Mouse (Mus musculus) splenic B cell, adult 2 months (primary cell): ENCODE measurements around the gene Mgst1.
A peak's percentile ranks its signal among the peaks of the same experiment; 100 is the strongest.

Experiments
- DNase-seq: peaks from one replicate; pipeline ENCODE4 v3.0.0-alpha.2; 2011; ENCODE audit warnings: low read depth, low spot score
- H3K27me3 ChIP-seq: 2 replicates; pipeline ENCODE4 v1.6.1; 2012; ENCODE audit warnings: mild to moderate bottlenecking, low read length, moderate library complexity, mixed read lengths; ENCODE audit not compliant: control insufficient read depth, poor library complexity, insufficient read depth, severe bottlenecking
- H3K36me3 ChIP-seq: 2 replicates; pipeline ENCODE4 v1.6.1; 2012; ENCODE audit warnings: mild to moderate bottlenecking, low read length, moderate library complexity, mixed read lengths; ENCODE audit not compliant: control insufficient read depth, poor library complexity, insufficient read depth, severe bottlenecking

Mgst1 gene

DNA sequence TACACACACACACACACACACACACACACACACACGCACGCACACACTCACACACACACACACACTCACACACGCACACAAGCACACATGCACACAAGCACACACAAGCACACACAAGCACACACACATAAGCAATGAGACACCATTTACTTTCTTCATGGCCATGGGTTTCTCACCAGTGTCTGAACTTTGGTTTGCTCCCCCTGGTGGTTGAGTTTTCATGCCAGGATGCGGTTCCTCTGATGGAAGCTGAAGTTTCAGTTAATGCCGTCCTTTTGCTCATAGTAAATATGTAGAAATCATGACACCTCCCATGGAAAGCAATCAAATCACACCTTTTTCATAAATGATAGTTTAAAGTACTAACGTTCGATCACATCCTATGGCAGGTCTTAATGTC, 23.8 kb downstream of the Mgst1 start:
- DNase-seq = peak; percentile 22
- H3K27me3 ChIP-seq = no peaks in the 10 kb centered on the region; the same call in 1 of the 2 replicates
- no peaks in the 10 kb centered on the region for H3K36me3 ChIP-seq

DNA sequence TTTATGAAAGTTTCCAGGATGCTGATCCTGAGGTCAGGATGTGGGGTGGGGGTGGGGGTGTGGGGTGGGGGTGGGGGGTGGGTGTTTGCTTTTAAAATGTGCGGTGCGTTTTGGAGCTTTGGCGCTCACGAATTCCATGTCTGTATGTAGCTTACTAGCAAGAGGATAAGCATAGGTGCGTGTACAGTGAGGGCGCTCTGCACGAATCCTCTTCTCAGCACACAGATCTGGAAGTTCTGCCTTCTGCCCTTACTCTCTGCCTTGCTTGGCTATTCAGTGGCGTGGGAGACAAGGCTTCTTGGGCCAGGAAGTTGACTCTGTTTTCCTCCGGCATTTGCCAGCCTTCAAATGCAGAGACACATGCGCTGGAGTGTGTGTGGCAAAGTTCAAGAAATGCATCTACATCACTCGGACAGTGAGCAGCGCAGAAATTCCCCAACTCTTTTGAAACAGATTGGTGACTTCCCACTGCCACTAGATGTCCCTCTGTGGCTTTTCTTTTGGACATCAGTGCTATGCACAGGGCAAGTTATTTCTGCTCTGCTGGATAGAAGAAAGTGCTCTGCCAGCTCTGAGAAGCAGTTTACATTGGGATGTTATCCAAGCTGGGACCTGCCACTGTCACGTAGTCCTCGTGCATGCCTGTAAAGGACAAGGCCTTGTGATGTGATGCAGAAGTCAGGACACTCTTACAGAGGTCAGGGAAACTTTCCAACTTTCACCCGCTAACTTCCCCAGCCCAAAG, 31.5 kb downstream of the Mgst1 start:
- no peaks in the 10 kb centered on the region for H3K36me3 ChIP-seq
- H3K27me3 ChIP-seq = no peaks in the 10 kb centered on the region; the same call in 1 of the 2 replicates
- DNase-seq = no peak
